ENCODE assay signal across 8 mouse cellular contexts in the genomic region with DNA sequence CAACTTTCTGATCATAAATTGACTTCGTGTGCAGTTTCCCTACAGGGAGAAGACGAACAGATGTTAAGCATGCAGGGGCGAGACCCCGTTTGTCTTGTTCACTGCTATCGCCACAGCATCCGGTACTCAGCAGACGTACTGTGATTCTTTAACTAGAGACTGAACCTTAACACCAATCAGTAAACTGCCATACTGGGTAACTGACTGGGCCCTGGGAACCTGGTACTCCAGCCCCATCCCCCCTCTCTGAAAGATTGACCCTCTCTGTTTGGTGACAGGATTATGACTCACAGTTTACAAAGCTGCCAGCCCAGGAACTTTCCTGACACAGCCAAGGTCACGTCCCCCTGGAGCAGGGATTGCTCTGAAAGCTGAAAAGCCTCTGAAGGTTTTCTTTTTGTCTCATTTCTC. TPM values are rescaled to one million over a fixed set of nuclear protein-coding genes. Genes with fewer than 3 reads are reported as not detected.
A peak's percentile ranks its signal among the peaks of the same experiment; 100 is the strongest.
DNase-seq lines count a peak whose midpoint lies in the region; ATAC-seq lines count a peak whose summit lies in the region.

No protein-coding gene starts in this region.

- H3K27me3 ChIP-seq in forebrain, embryonic 11.5 days (ENCODE audit: control insufficient read depth, insufficient read depth, low read length): no peaks in the 10 kb centered on the region
- H3K27me3 ChIP-seq in limb, embryonic 10.5 days (ENCODE audit: low read depth, poor library complexity, severe bottlenecking): no peaks in the 10 kb centered on the region
- H3K27me3 ChIP-seq in midbrain, embryonic 14.5 days (ENCODE audit: control insufficient read depth, insufficient read depth, low read length): no peaks in the 10 kb centered on the region

- H3K9me3 ChIP-seq in forebrain, embryonic 11.5 days (ENCODE audit: control insufficient read depth, low read length): no peaks in the 10 kb centered on the region
- no peaks in the 10 kb centered on the region for H3K9me3 ChIP-seq in limb, embryonic 10.5 days (replicated peaks)
- H3K9me3 ChIP-seq in midbrain, embryonic 14.5 days (ENCODE audit: control insufficient read depth, low read length): no peaks in the 10 kb centered on the region

- no peak overlapping the region for H3K9ac ChIP-seq in forebrain, embryonic 11.5 days (ENCODE audit: low read length)
- H3K9ac ChIP-seq in midbrain, embryonic 14.5 days (replicated peaks; ENCODE audit: low read length): no peak overlapping the region

- peak; percentile 91 for DNase-seq in adrenal gland, postnatal 14 days
- peak; percentile 56 for DNase-seq in forebrain, embryonic 11.5 days (ENCODE audit: low spot score)
- DNase-seq in heart, postnatal 25 days (ENCODE audit: low spot score): peak; percentile 31
- DNase-seq in limb, embryonic 10.5 days (ENCODE audit: low spot score): peak; percentile 63
- peak; percentile 63 for DNase-seq in midbrain, embryonic 14.5 days
- no peak for DNase-seq in thymus, postnatal 36 days
- no peak for DNase-seq in layer of hippocampus, adult 18-20 months (ENCODE audit: low spot score in 2 of 2)
- no peak for DNase-seq in left cerebral cortex, postnatal 36 days (ENCODE audit: low spot score in 2 of 2)

- peak; percentile 72 for ATAC-seq in forebrain, embryonic 11.5 days (replicated peaks; ENCODE audit: low FRiP score)
- no peak; the same call in 1 of the 2 replicates for ATAC-seq in midbrain, embryonic 14.5 days (ENCODE audit: low FRiP score, low TSS enrichment)

- 16% methylated on average over 8 of the region's 8 CpGs for WGBS in forebrain, embryonic 11.5 days
- 3% methylated on average over 8 of the region's 8 CpGs for WGBS in limb, embryonic 10.5 days
- WGBS in midbrain, embryonic 14.5 days: 10% methylated on average over 8 of the region's 8 CpGs

- H3K4me3 ChIP-seq in forebrain, embryonic 11.5 days (ENCODE audit: low read depth, low read length): no peak overlapping the region
- peak overlapping the region; percentile 31 for H3K4me3 ChIP-seq in limb, embryonic 10.5 days
- H3K4me3 ChIP-seq in midbrain, embryonic 14.5 days (replicated peaks; ENCODE audit: low read depth, low read length): no peak overlapping the region

- intact Hi-C loops in heart, postnatal 25 days (cut with DNase I): no loop called here
- intact Hi-C loops in left cerebral cortex, postnatal 36 days (cut with DNase I): no loop called here

- H3K36me3 ChIP-seq in forebrain, embryonic 11.5 days (ENCODE audit: control insufficient read depth, insufficient read depth, low read length): no peaks in the 10 kb centered on the region
- no peaks in the 10 kb centered on the region for H3K36me3 ChIP-seq in limb, embryonic 10.5 days
- no peaks in the 10 kb centered on the region for H3K36me3 ChIP-seq in midbrain, embryonic 14.5 days (ENCODE audit: control insufficient read depth, insufficient read depth, low read length)

- no peaks in the 10 kb centered on the region; the same call in 1 of the 2 replicates for H3K4me1 ChIP-seq in forebrain, embryonic 11.5 days (replicated peaks; ENCODE audit: control insufficient read depth, insufficient read depth, low read length)
- peaks cover 24% of the 10 kb centered on the region for H3K4me1 ChIP-seq in limb, embryonic 10.5 days
- peaks cover 7% of the 10 kb centered on the region for H3K4me1 ChIP-seq in midbrain, embryonic 14.5 days (ENCODE audit: control insufficient read depth, insufficient read depth, low read length)

- H3K27ac ChIP-seq in forebrain, embryonic 11.5 days (ENCODE audit: low read depth, low read length): no peak overlapping the region
- peak overlapping the region; percentile 64 for H3K27ac ChIP-seq in limb, embryonic 10.5 days
- no peak overlapping the region for H3K27ac ChIP-seq in midbrain, embryonic 14.5 days (replicated peaks; ENCODE audit: low read depth, low read length)

- H3K4me2 ChIP-seq in forebrain, embryonic 11.5 days (ENCODE audit: low read depth, low read length, severe bottlenecking): no peak overlapping the region
- peak overlapping the region; percentile 42 for H3K4me2 ChIP-seq in midbrain, embryonic 14.5 days (ENCODE audit: low read length)

RNA-seq across cellular contexts. Expression of a gene that starts 42.1 kb away (rescaled TPM):
- total RNA-seq in adrenal gland, postnatal 14 days (2021): 0.07 and 0.11 TPM in 2 replicates
- not detected in 2 replicates for polyA plus RNA-seq in forebrain, embryonic 11.5 days (2014; fragmentation: Nextera tagmentation; extraction: Ambion mirVana)
- 1 to 10 TPM; 2.2 to 2.3 TPM for total RNA-seq in heart, postnatal 25 days (2021)
- 0.03 and 0.08 TPM in 2 replicates for polyA plus RNA-seq in limb, embryonic 10.5 days (2016; fragmentation: Nextera tagmentation; extraction: Ambion mirVana)
- 0.07 and 0.08 TPM in 2 replicates for polyA plus RNA-seq in midbrain, embryonic 14.5 days (2014; fragmentation: Nextera tagmentation; extraction: Ambion mirVana)
- total RNA-seq in layer of hippocampus, adult 18-20 months (2021): under 1 TPM; 0.10 to 0.22 TPM
- total RNA-seq in left cerebral cortex, postnatal 36 days (2021): not detected

Comparison
In these comparisons a context has a peak if more than half of its experiments do, and no peak if none do; other contexts are left out.
1. DNase-seq: peak in adrenal gland, postnatal 14 days (single experiment), forebrain, embryonic 11.5 days (single experiment), heart, postnatal 25 days (single experiment), limb, embryonic 10.5 days (single experiment) and midbrain, embryonic 14.5 days (single experiment); none in thymus, postnatal 36 days (0 of 2), layer of hippocampus, adult 18-20 months (0 of 2) and left cerebral cortex, postnatal 36 days (0 of 2).